Mouse (Mus musculus) midbrain, embryonic 14.5 days (tissue): ENCODE measurements at regions not wholly inside any gene's neighbourhood (a gene's known extent, or its start where the extent isn't known, plus 50 kb on each side); places are given as distances from the start of the nearest gene placed in this dataset.

Experiments used
- ATAC-seq: fragments of 200-750 bp; cut with Nextera tagmentation; 2 replicates; pipeline ENCODE4 v1.8.0; 2017; ENCODE audit warnings: moderate number of reproducible peaks, moderate library complexity; ENCODE audit not compliant: low FRiP score, low TSS enrichment
- DNase-seq: peaks from one replicate; pipeline ENCODE4 v3.0.0-alpha.2; 2015
- H3K27ac ChIP-seq: fragments of 300-500 bp; sonication (generic); replicated peaks from 2 replicates; pipeline ENCODE4 v1.5.1; 2014; ENCODE audit warnings: mild to moderate bottlenecking, low read depth, low read length, moderate library complexity
- H3K27me3 ChIP-seq: fragments of 300-500 bp; sonication (generic); 2 replicates; pipeline ENCODE4 v1.6.1; 2014; ENCODE audit warnings: low read length, control low read depth, mixed read lengths; ENCODE audit not compliant: control insufficient read depth, insufficient read depth
- H3K36me3 ChIP-seq: fragments of 300-500 bp; sonication (generic); 2 replicates; pipeline ENCODE4 v1.6.1; 2014; ENCODE audit warnings: low read length, control low read depth; ENCODE audit not compliant: control insufficient read depth, insufficient read depth
- H3K4me1 ChIP-seq: fragments of 300-500 bp; sonication (generic); 2 replicates; pipeline ENCODE4 v1.6.1; 2014; ENCODE audit warnings: mild to moderate bottlenecking, antibody characterized with exemption, low read length, control low read depth; ENCODE audit not compliant: control insufficient read depth, insufficient read depth
- H3K4me2 ChIP-seq: fragments of 300-500 bp; sonication (generic); 2 replicates; pipeline ENCODE4 v1.6.1; 2014; ENCODE audit warnings: mild to moderate bottlenecking, low read length, moderate library complexity
- H3K4me3 ChIP-seq: fragments of 300-500 bp; sonication (generic); replicated peaks from 2 replicates; pipeline ENCODE4 v1.5.1; 2014; ENCODE audit warnings: low read depth, low read length
- H3K9ac ChIP-seq: fragments of 300-500 bp; sonication (generic); replicated peaks from 2 replicates; pipeline ENCODE4 v1.6.1; 2014; ENCODE audit warnings: mild to moderate bottlenecking, low read length, moderate library complexity
- H3K9me3 ChIP-seq: fragments of 300-500 bp; sonication (generic); 2 replicates; pipeline ENCODE4 v1.6.1; 2016; ENCODE audit warnings: low read length, control low read depth, mixed read lengths; ENCODE audit not compliant: control insufficient read depth
- WGBS: fragments of 180-500 bp; shearing (Covaris S2); extraction: QIAGEN DNeasy Blood & Tissue Kit; methylation state at CpG from one replicate; pipeline ENCODE4 v1.1.7; 2014; 5-methylcytosine and 5-hydroxymethylcytosine counted together

DNA sequence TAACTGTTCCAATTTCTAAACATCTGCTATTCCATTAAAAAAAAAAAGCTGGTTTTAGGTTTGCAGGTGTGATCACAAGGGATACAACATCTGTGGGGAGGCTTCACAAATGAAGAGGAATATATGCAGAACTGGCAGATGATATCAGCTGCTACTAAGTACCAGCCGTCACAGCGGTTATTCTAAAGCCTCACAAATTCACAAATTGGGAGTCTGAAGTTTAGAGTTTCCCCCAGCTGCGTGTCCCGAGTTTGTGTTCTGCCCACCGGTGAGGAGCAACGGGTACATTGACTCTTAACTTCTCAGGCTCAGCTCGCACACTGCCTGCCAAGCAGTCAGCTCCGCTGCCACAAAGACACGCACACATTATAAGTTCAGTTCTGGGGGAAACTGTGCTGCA, 586.6 kb upstream of the Mpdz start:
- H3K4me1 ChIP-seq: 0 out of 2 replicates have a peak, but pooled peaks cover 2% of the 10 kb centered on the region
- 77% methylated on average over 9 of the region's 9 CpGs for WGBS
- no peaks in the 10 kb centered on the region for H3K27me3 ChIP-seq
- H3K27ac ChIP-seq: no peak overlapping the region
- no peak overlapping the region for H3K4me3 ChIP-seq
- ATAC-seq (no peak), DNase-seq (no peak)
- no peak overlapping the region for H3K4me2 ChIP-seq
- H3K36me3 ChIP-seq: no peaks in the 10 kb centered on the region
- H3K9me3 ChIP-seq: no peaks in the 10 kb centered on the region
- H3K9ac ChIP-seq: no peak overlapping the region

DNA sequence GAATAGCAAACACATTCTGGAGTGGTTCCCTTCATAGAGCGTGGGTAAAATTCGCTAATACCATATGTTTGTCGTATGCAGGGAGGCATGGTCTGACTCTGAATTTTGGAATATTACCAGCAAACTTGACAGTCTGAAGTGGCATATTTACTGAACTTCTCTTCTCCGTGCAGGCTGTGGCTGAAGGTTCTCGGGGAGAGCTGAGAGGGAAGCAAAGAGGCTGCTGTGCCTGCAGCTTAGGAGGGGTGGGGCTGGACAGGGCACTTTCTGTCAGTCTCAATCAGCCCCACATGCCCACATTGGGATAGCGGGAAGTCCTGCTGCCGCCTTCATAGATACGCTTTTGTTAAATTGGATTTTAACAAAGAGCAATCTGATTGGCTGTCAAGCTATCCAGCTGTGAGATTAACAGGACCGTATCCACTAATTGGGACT, 584.8 kb upstream of the Mpdz start:
- Histone ChIP-seq H3K4me3 (no peak overlapping the region), H3K27ac (no peak overlapping the region), H3K4me1 (0 out of 2 replicates have a peak, but pooled peaks cover 2% of the 10 kb centered on the region), H3K9ac (no peak overlapping the region), H3K27me3 (no peaks in the 10 kb centered on the region), H3K36me3 (no peaks in the 10 kb centered on the region), H3K4me2 (peak overlapping the region; percentile 37), H3K9me3 (no peaks in the 10 kb centered on the region)
- DNase-seq: peak; percentile 60
- peak; percentile 57; the same call in 1 of the 2 replicates for ATAC-seq
- WGBS: 36% methylated on average over 9 of the region's 9 CpGs

- H3K4me1 ChIP-seq: no peaks in the 10 kb centered on the region
- H3K9ac ChIP-seq: no peak overlapping the region
- ATAC-seq (no peak), DNase-seq (no peak)
- no peak overlapping the region for H3K27ac ChIP-seq
- no peak overlapping the region for H3K4me2 ChIP-seq
- H3K4me3 ChIP-seq: no peak overlapping the region
- no peaks in the 10 kb centered on the region for H3K36me3 ChIP-seq
- WGBS: 85% methylated on average over 6 of the region's 6 CpGs
- no peaks in the 10 kb centered on the region for H3K9me3 ChIP-seq
- no peaks in the 10 kb centered on the region for H3K27me3 ChIP-seq
Measured at GRCm38 (mm10) chr4:82001406-82001732, 558.8 kb upstream of the Mpdz start.

DNA sequence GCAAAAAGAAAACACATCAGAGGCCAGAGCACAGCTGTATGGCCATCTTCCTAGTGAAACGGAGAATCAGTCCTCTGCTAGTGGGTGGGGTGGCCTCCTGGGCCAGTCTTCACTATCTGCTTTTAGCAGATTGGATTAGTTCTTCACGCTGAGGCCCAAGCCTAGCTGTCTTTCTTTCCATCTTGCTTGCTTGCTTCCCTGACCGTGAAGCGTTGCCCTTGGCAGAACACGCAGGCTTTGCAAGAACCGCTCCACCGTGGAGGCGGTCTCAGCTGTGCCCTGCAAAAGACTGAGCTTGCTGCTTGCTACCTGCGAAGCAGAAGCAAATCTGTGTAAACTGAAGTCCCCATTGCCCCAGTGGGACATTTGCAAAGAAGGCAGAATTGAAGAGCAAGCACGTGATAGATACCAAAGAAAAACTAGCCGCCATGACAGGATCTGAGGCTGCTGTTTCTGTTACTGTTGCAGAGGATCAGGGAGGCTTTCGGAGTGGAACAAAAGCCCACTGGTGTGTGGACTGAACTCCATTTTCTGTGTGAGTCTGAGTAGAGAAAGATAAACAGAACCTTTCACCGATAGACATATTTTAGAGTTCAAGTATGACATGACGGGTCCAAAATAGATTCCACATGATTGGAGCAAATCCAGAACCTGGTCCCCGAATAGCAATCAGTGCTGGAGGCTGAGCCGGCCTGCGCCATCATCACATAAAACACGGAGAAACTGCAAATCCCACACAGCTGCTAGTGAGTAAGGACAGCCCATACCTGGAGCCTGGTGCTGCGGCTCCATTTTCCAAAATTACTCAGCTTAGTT, 558.2 kb upstream of the Mpdz start:
- no peaks in the 10 kb centered on the region for H3K4me1 ChIP-seq
- no peak for ATAC-seq
- H3K27me3 ChIP-seq: no peaks in the 10 kb centered on the region
- H3K4me2 ChIP-seq: no peak overlapping the region
- H3K9ac ChIP-seq: no peak overlapping the region
- H3K4me3 ChIP-seq: no peak overlapping the region
- peak; percentile 43 for DNase-seq
- no peaks in the 10 kb centered on the region for H3K9me3 ChIP-seq
- WGBS: 60% methylated on average over 19 of the region's 19 CpGs
- peak overlapping the region; percentile 57; the same call in 1 of the 2 replicates for H3K27ac ChIP-seq
- H3K36me3 ChIP-seq: no peaks in the 10 kb centered on the region

DNA sequence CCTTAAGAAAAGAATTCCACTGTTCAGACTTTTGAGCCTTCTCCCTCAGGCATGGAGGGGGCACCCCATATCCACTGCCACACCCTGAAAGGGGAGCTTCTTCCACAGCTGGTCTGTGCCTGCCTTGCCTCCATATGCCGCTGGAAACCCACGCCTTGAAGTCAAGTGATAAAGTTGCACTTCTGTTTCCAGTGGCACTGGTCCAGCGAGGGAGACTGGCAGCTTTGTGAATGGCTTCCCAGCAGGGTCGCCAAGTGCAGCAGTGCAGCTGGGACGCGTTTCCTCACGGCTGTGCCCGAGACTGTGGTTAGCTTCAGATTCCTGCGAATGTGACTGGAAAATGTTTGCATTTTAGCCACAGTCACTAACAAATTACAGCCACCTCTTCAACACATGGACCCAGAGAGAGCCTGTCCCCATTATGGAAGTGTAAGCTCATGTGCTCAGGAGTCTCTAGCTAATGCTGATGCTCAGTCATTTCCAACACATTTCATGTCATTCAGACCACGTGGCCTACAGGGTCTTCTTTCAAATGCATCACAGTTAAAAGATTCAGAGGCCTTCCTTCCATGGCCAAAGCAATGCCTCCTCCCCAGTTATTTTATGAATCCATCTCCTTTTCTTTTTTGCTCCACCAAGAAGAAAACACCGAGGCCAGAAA, 557.2 kb upstream of the Mpdz start:
- H3K27me3 ChIP-seq: no peaks in the 10 kb centered on the region
- H3K4me1 ChIP-seq: no peaks in the 10 kb centered on the region
- WGBS: 56% methylated on average over 11 of the region's 11 CpGs
- no peak overlapping the region for H3K4me3 ChIP-seq
- no peaks in the 10 kb centered on the region for H3K36me3 ChIP-seq
- peak; percentile 63 for DNase-seq
- H3K9me3 ChIP-seq: no peaks in the 10 kb centered on the region
- no peak for ATAC-seq
- H3K4me2 ChIP-seq: no peak overlapping the region
- no peak overlapping the region for H3K9ac ChIP-seq
- no peak overlapping the region for H3K27ac ChIP-seq

- Histone ChIP-seq H3K4me3 (no peak overlapping the region), H3K36me3 (no peaks in the 10 kb centered on the region), H3K27me3 (no peaks in the 10 kb centered on the region), H3K9ac (no peak overlapping the region), H3K4me1 (no peaks in the 10 kb centered on the region), H3K9me3 (no peaks in the 10 kb centered on the region), H3K27ac (no peak overlapping the region), H3K4me2 (no peak overlapping the region)
- whole genome bisulfite sequencing: 96% methylated on average over 3 of the region's 3 CpGs
- no peak for DNase-seq
- ATAC-seq: no peak
Measured at GRCm38 (mm10) chr4:81999093-81999492, 556.5 kb upstream of the Mpdz start.

DNA sequence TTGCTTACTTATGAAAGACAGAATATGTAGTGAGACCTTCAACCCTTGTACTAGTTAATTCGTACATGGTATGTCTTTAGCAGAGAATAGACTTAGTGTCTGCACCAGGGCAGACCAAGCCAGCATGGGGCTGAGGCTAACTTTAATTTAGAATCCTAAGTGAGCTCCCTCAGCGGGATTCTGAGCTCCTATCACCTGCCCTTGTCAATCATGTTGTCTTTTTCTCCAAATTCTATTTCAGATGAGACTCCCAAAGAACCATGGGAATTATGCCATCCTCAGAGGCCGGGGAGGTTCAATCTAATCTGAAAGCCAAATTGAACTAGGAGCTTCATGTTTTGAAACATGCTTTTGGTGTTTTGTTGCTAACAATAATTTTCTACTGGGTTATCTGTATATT, 553.8 kb upstream of the Mpdz start:
- WGBS: 63% methylated on average over 3 of the region's 3 CpGs
- DNase-seq (no peak), ATAC-seq (no peak)

DNA sequence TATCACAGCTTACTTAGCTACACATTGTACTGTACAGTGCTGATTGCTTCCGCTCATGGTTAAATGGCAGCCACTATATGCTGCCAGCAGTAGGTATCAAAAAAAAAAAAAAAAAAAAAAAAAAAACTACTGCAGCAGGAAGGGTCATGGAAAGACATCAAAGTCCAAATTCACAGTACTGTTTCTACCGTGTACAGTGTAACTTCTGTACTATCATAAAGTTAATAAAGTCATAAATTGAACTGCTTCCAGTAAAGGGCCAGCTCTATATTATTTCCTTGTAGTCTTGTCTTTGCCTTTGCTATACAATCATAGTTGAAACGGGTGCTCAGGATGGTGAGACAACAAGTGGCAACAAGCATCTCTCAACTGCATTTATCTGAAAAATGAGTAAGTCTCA, 552.6 kb upstream of the Mpdz start:
- Histone ChIP-seq H3K27me3 (no peaks in the 10 kb centered on the region), H3K4me1 (no peaks in the 10 kb centered on the region), H3K9ac (no peak overlapping the region), H3K36me3 (no peaks in the 10 kb centered on the region), H3K4me3 (no peak overlapping the region), H3K9me3 (no peaks in the 10 kb centered on the region), H3K27ac (no peak overlapping the region), H3K4me2 (no peak overlapping the region)
- ATAC-seq (no peak), DNase-seq (no peak)
- WGBS: 93% methylated on average over 3 of the region's 3 CpGs

More for the DNA sequence above, 553.8 kb upstream of the Mpdz start:
- Histone ChIP-seq H3K9me3 (no peaks in the 10 kb centered on the region), H3K4me3 (no peak overlapping the region), H3K9ac (no peak overlapping the region), H3K4me2 (no peak overlapping the region), H3K27me3 (no peaks in the 10 kb centered on the region), H3K4me1 (no peaks in the 10 kb centered on the region), H3K27ac (no peak overlapping the region), H3K36me3 (no peaks in the 10 kb centered on the region)

GRCm38 (mm10) chr4:81988796-81989195, 546.2 kb upstream of the Mpdz start:
- Histone ChIP-seq H3K4me3 (no peak overlapping the region), H3K36me3 (no peaks in the 10 kb centered on the region), H3K9ac (no peak overlapping the region), H3K4me1 (no peaks in the 10 kb centered on the region), H3K27me3 (no peaks in the 10 kb centered on the region), H3K27ac (no peak overlapping the region), H3K4me2 (no peak overlapping the region), H3K9me3 (no peaks in the 10 kb centered on the region)
- WGBS: 78% methylated on average over 2 of the region's 2 CpGs
- ATAC-seq (no peak), DNase-seq (peak; percentile 53)
